Mouse (Mus musculus) heart, embryonic 16.5 days (tissue): ENCODE results near the gene Ttll11. TPM values are rescaled to one million over a fixed set of nuclear protein-coding genes. Genes with fewer than 3 reads are reported as not detected.
A peak's percentile ranks its signal among the peaks of the same experiment; 100 is the strongest.

Source experiments
- ATAC-seq: fragments of 200-750 bp; cut with Nextera tagmentation; replicated peaks from 2 replicates; pipeline ENCODE4 v1.8.0; 2017; ENCODE audit warnings: moderate number of reproducible peaks; ENCODE audit not compliant: insufficient read depth, low FRiP score; ENCODE audit errors: extremely low read depth
- H3K27ac ChIP-seq: fragments of 300-500 bp; sonication (generic); 2 replicates; pipeline ENCODE4 v1.5.1; 2014; ENCODE audit warnings: mild to moderate bottlenecking, low read length, control low read depth, moderate library complexity
- H3K27me3 ChIP-seq: fragments of 300-500 bp; sonication (generic); 2 replicates; pipeline ENCODE4 v1.6.1; 2014; ENCODE audit warnings: low read length, mixed read lengths; ENCODE audit not compliant: control insufficient read depth, insufficient read depth
- H3K36me3 ChIP-seq: fragments of 300-500 bp; sonication (generic); 2 replicates; pipeline ENCODE4 v1.6.1; 2014; ENCODE audit not compliant: control insufficient read depth, insufficient read depth
- H3K4me1 ChIP-seq: fragments of 300-500 bp; sonication (generic); 2 replicates; pipeline ENCODE4 v1.6.1; 2014; ENCODE audit warnings: low read length, mixed read lengths; ENCODE audit not compliant: control insufficient read depth, insufficient read depth
- H3K4me2 ChIP-seq: fragments of 300-500 bp; sonication (generic); 2 replicates; pipeline ENCODE4 v1.6.1; 2014; ENCODE audit warnings: low read depth, mild to moderate bottlenecking, control low read depth, low read length
- H3K4me3 ChIP-seq: fragments of 300-500 bp; sonication (generic); 2 replicates; pipeline ENCODE4 v1.5.1; 2014; ENCODE audit warnings: mild to moderate bottlenecking, control low read depth, low read length
- H3K9ac ChIP-seq: fragments of 300-500 bp; sonication (generic); 2 replicates; pipeline ENCODE4 v1.6.1; 2014; ENCODE audit warnings: low read length, control low read depth
- H3K9me3 ChIP-seq: fragments of 300-500 bp; sonication (generic); replicated peaks from 2 replicates; pipeline ENCODE4 v1.6.1; 2016; ENCODE audit warnings: low read length; ENCODE audit not compliant: control insufficient read depth
- WGBS: fragments of 180-500 bp; shearing (Covaris S2); extraction: QIAGEN DNeasy Blood & Tissue Kit; methylation state at CpG from one replicate; pipeline ENCODE4 v1.1.7; 2014; 5-methylcytosine and 5-hydroxymethylcytosine counted together
- polyA plus RNA-seq: library from polyadenylated mRNA; unstranded; fragments of >200 nt; fragmentation: Nextera tagmentation; extraction: Ambion mirVana; gene quantifications from 2 replicates; pipeline ENCODE4 v1.2.1, GENCODE M21; 2015

The Ttll11 gene
- polyA plus RNA-seq, 1 experiment from 2014 or later, result 0.80 TPM

GRCm38 (mm10) chr2:35769398-35769797 is 210.3 kb downstream of the Ttll11 start:
- H3K9ac ChIP-seq, result no peak overlapping the region
- 69% methylated on average over 12 of the region's 12 CpGs for WGBS
- no peak overlapping the region for H3K27ac ChIP-seq
- H3K27me3 ChIP-seq, result no peaks in the 10 kb centered on the region
- H3K9me3 ChIP-seq, result no peaks in the 10 kb centered on the region
- peaks cover 22% of the 10 kb centered on the region for H3K4me1 ChIP-seq
- H3K4me2 ChIP-seq, result no peak overlapping the region
- H3K4me3 ChIP-seq, result no peak overlapping the region
- no peak for ATAC-seq
- H3K36me3 ChIP-seq, result no peaks in the 10 kb centered on the region

- ATAC-seq, result peak; percentile 41; the same call in 1 of the 2 replicates
- no peaks in the 10 kb centered on the region for H3K9me3 ChIP-seq
- H3K9ac ChIP-seq, result 0 out of 2 replicates have a peak overlapping the region, but pooled peaks have one; percentile 22
- H3K27ac ChIP-seq, result peak overlapping the region; percentile 29; the same call in 1 of the 2 replicates
- peaks cover 25% of the 10 kb centered on the region for H3K4me1 ChIP-seq
- H3K4me2 ChIP-seq, result no peak overlapping the region
- H3K36me3 ChIP-seq, result no peaks in the 10 kb centered on the region
- WGBS, result 46% methylated on average over 4 of the region's 4 CpGs
- no peaks in the 10 kb centered on the region for H3K27me3 ChIP-seq
- H3K4me3 ChIP-seq, result no peak overlapping the region
Measured at GRCm38 (mm10) chr2:35768538-35769238, 211.0 kb downstream of the Ttll11 start.

- Histone ChIP-seq H3K27me3 (no peaks in the 10 kb centered on the region), H3K4me3 (no peak overlapping the region), H3K36me3 (no peaks in the 10 kb centered on the region), H3K9me3 (no peaks in the 10 kb centered on the region), H3K4me2 (0 out of 2 replicates have a peak overlapping the region, but pooled peaks have one; percentile 14), H3K4me1 (peaks cover 25% of the 10 kb centered on the region), H3K27ac (peak overlapping the region; percentile 74), H3K9ac (no peak overlapping the region; the same call in 1 of the 2 replicates)
- WGBS, result 34% methylated on average over 14 of the region's 14 CpGs
- peak; percentile 70 for ATAC-seq
Measured at GRCm38 (mm10) chr2:35767834-35768537, 211.7 kb downstream of the Ttll11 start.

GRCm38 (mm10) chr2:35764328-35764727 is 215.4 kb downstream of the Ttll11 start:
- H3K9me3 ChIP-seq, result no peaks in the 10 kb centered on the region
- H3K27ac ChIP-seq, result no peak overlapping the region
- no peak overlapping the region for H3K9ac ChIP-seq
- no peak for ATAC-seq
- H3K27me3 ChIP-seq, result no peaks in the 10 kb centered on the region
- peaks cover 22% of the 10 kb centered on the region for H3K4me1 ChIP-seq
- H3K4me2 ChIP-seq, result no peak overlapping the region
- no peak overlapping the region for H3K4me3 ChIP-seq
- no peaks in the 10 kb centered on the region for H3K36me3 ChIP-seq
- 46% methylated on average over 8 of the region's 8 CpGs for WGBS

- no peaks in the 10 kb centered on the region for H3K9me3 ChIP-seq
- H3K27ac ChIP-seq, result no peak overlapping the region
- no peak for ATAC-seq
- H3K4me1 ChIP-seq, result peaks cover 17% of the 10 kb centered on the region
- 91% methylated on average over 7 of the region's 7 CpGs for WGBS
- H3K27me3 ChIP-seq, result no peaks in the 10 kb centered on the region
- no peak overlapping the region for H3K4me2 ChIP-seq
- no peaks in the 10 kb centered on the region for H3K36me3 ChIP-seq
- H3K9ac ChIP-seq, result no peak overlapping the region
- no peak overlapping the region for H3K4me3 ChIP-seq
Measured at GRCm38 (mm10) chr2:35763818-35764217, 215.9 kb downstream of the Ttll11 start.

- Histone ChIP-seq H3K9me3 (no peaks in the 10 kb centered on the region), H3K36me3 (no peaks in the 10 kb centered on the region), H3K4me1 (0 out of 2 replicates have a peak, but pooled peaks cover 6% of the 10 kb centered on the region), H3K27ac (no peak overlapping the region), H3K4me3 (no peak overlapping the region), H3K27me3 (no peaks in the 10 kb centered on the region), H3K4me2 (no peak overlapping the region), H3K9ac (no peak overlapping the region)
- WGBS, result 90% methylated on average over 5 of the region's 5 CpGs
- ATAC-seq, result no peak
Measured at GRCm38 (mm10) chr2:35761458-35761857, 218.3 kb downstream of the Ttll11 start.

- Histone ChIP-seq H3K4me3 (no peak overlapping the region), H3K9me3 (no peaks in the 10 kb centered on the region), H3K4me2 (no peak overlapping the region), H3K4me1 (0 out of 2 replicates have a peak, but pooled peaks cover 3% of the 10 kb centered on the region), H3K27ac (no peak overlapping the region), H3K27me3 (no peaks in the 10 kb centered on the region), H3K36me3 (no peaks in the 10 kb centered on the region), H3K9ac (no peak overlapping the region)
- no peak for ATAC-seq
Measured at GRCm38 (mm10) chr2:35760867-35761266, 218.8 kb downstream of the Ttll11 start.

GRCm38 (mm10) chr2:35760352-35760751 is 219.4 kb downstream of the Ttll11 start:
- WGBS, result 30% methylated on average over 8 of the region's 8 CpGs
- H3K9me3 ChIP-seq, result no peaks in the 10 kb centered on the region

GRCm38 (mm10) chr2:35756467-35756866 is 223.2 kb downstream of the Ttll11 start:
- Histone ChIP-seq H3K4me2 (no peak overlapping the region), H3K9me3 (no peaks in the 10 kb centered on the region), H3K4me1 (no peaks in the 10 kb centered on the region), H3K36me3 (no peaks in the 10 kb centered on the region), H3K9ac (no peak overlapping the region), H3K27me3 (no peaks in the 10 kb centered on the region), H3K27ac (no peak overlapping the region), H3K4me3 (no peak overlapping the region)
- no peak for ATAC-seq
- 72% methylated on average over 7 of the region's 7 CpGs for WGBS

More at GRCm38 (mm10) chr2:35760352-35760751, 219.4 kb downstream of the Ttll11 start:
- H3K36me3 ChIP-seq, result no peaks in the 10 kb centered on the region
- no peaks in the 10 kb centered on the region for H3K27me3 ChIP-seq
- H3K9ac ChIP-seq, result no peak overlapping the region
- no peak for ATAC-seq
- H3K4me2 ChIP-seq, result no peak overlapping the region
- no peak overlapping the region for H3K4me3 ChIP-seq
- H3K27ac ChIP-seq, result no peak overlapping the region
- H3K4me1 ChIP-seq, result 0 out of 2 replicates have a peak, but pooled peaks cover 3% of the 10 kb centered on the region
